Mouse (Mus musculus) kidney, adult 2 months (tissue): ENCODE measurements at regions not wholly inside any gene's neighbourhood (a gene's known extent, or its start where the extent isn't known, plus 50 kb on each side); places are given as distances from the start of the nearest gene placed in this dataset.

Source experiments
- CTCF ChIP-seq: fragments of 200-500 bp; conservative IDR thresholded peaks from 2 replicates; pipeline ENCODE4 v1.5.1; 2011; ENCODE audit warnings: low read depth, mild to moderate bottlenecking, control low read depth, low read length, moderate library complexity, mixed read lengths; ENCODE audit not compliant: insufficient read depth, insufficient read length
- POLR2A ChIP-seq: fragments of 200-500 bp; IDR thresholded peaks from one replicate; pipeline ENCODE4 v1.6.1; 2011; ENCODE audit warnings: low read depth, low read length, control low read depth

GRCm38 (mm10) chr15:69274225-69274766 lies 2773.6 kb upstream of the Lrrc6 start:
- TF ChIP-seq CTCF (no peak), POLR2A (no peak)
